Mouse (Mus musculus): ENCODE data around the gene Dnajc25. TPM values are rescaled to one million over a fixed set of nuclear protein-coding genes. Genes with fewer than 3 reads are reported as not detected.

Dnajc25 gene
- total RNA-seq, 2 experiments from 2014 or later = 5.8 to 6.3 TPM

DNA sequence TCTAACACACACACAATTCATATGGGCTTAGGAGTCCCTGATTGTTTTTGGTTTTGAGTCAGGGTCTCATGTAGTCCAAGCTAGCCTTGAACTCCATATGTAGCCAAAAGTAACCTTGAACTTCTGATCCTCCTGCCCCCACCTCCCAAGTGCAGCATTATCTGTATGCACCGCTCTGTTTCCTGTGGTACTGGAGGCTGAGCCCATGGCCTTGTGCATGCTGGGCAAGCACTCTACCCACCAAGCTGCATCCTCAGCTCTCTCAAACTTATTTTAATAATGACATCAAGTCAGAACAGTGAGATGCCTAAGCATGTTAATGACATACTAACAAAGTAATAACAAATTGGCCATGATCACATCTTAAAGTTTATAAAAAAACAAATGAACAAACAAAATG, 56.2 kb downstream of the Dnajc25 start:
- DNase-seq (ENCODE audit: low spot score in 2 of 2) = no peak

DNA sequence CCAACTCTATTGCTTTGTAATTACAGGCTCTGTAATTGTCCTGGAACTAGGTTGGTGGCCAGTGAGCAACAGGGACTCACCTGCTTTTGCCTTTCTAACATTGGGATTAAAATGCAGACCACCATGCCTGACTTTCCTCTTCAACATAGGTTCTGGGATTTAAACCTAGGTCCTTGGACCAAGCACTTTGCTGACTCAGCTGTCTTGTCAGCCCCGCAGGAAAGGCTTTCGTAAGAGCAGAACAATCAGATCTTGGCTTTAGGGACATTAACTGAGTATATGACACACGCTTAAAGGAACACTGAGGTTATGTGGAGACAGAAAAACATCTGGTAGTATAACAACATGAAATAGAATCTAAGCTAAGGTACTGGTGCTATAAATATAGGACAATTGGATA, 63.1 kb downstream of the Dnajc25 start:
- DNase-seq (ENCODE audit: low spot score in 2 of 2) = no peak

DNA sequence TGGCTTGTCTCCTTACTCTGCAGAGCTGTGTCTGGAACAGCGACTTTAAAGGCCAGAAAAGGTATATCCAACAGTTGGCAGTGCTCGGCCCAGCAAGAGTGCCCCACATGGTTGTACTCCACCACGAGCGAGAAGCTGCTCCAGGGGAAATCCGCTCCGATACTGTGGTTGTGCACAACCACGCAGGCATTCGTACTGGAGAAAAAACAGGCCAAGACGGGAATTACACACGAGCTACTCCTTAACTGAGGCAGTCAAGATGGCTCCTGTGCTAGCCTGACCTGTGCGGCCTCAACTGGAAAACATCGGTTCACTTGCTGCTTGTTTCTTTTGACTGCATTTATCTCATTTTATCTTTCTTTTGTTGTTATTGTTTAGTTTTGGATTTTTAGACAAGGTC, 67.7 kb downstream of the Dnajc25 start:
- no peak for DNase-seq (ENCODE audit: low spot score in 2 of 2)

DNA sequence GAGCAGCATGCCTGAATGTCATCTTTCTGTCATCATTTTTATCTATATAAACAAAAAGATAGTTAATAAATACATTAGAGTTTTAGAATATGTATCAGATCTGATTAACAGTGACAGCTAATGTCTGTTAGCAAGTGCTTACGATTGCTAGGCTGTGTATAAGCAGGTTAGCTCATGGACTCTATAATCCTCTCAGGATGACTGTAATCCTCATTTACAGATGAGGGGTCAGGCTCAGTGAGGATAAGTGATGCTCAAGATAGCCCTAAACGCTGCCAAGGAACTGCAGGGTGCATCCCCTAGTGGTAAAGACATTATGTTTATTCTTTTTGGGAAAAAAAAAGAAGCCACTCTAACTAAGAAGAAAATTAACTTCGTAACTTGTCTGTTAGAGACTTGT, 74.4 kb downstream of the Dnajc25 start:
- no peak for DNase-seq (ENCODE audit: low spot score in 2 of 2)

Other genes starting within 250 kb of the Dnajc25 start
- gene Olfr267, start 207.3 kb upstream of the Dnajc25 start, total RNA-seq (2021) = under 1 TPM; 0.21 to 0.38 TPM
- gene Ecpas, start 82.3 kb upstream of the Dnajc25 start, total RNA-seq (2021) = 100 to 1,000 TPM; 131 to 140 TPM
- gene Zkscan16, start 51.4 kb upstream of the Dnajc25 start, total RNA-seq (2021) = 10 to 100 TPM; 30.5 to 33.1 TPM
- gene Ptgr1, start 7.9 kb upstream of the Dnajc25 start, total RNA-seq (2021) = 1 to 10 TPM; 3.7 to 3.8 TPM
- gene Gm20503, start 8.1 kb downstream of the Dnajc25 start, total RNA-seq (2021) = 1 to 10 TPM in 1 of 2 experiments, not detected in 1; 2.8 TPM
- 100 to 1,000 TPM; 109 to 110 TPM for gene Gng10, start 40.0 kb downstream of the Dnajc25 start, total RNA-seq (2021)
- gene AI481877, start 143.9 kb downstream of the Dnajc25 start, total RNA-seq (2021) = not detected
- 10 to 100 TPM; 78.2 to 78.4 TPM for gene Ugcg, start 194.2 kb downstream of the Dnajc25 start, total RNA-seq (2021)

All from layer of hippocampus, postnatal 14 days (tissue).